ENCODE assay signal across 8 mouse cellular contexts in genomic region chr17:33928251-33928947, GRCm38 (mm10). TPM values are rescaled to one million over a fixed set of nuclear protein-coding genes. Genes with fewer than 3 reads are reported as not detected.
DNase-seq lines count a peak whose midpoint lies in the region; ATAC-seq and TF ChIP-seq lines count a peak whose summit lies in the region.

No protein-coding gene starts in this region.

- H3K79me2 ChIP-seq in macrophage (ENCODE audit: inconsistent target): peaks cover 86% of the 10 kb centered on the region

- WGBS in heart, embryonic 12.5 days: 56% methylated on average over 21 of the region's 21 CpGs
- 58% methylated on average over 21 of the region's 21 CpGs for WGBS in heart, postnatal 0 days
- 87% methylated on average over 19 of the region's 21 CpGs for WGBS in macrophage (ENCODE audit: missing documents)

- H3K27ac ChIP-seq in heart, embryonic 12.5 days (ENCODE audit: poor library complexity, severe bottlenecking): no peak overlapping the region
- H3K27ac ChIP-seq in heart, postnatal 0 days (ENCODE audit: low read depth): no peak overlapping the region
- no peak overlapping the region for H3K27ac ChIP-seq in macrophage

- no peak for TF ChIP-seq CTCF in G1E (IDR thresholded peaks at IDR 0.05; ENCODE audit: low read depth, low read length)
- no peak for TF ChIP-seq CTCF in heart, postnatal 0 days (IDR thresholded peaks at IDR 0.05; ENCODE audit: low read depth)

- H3K9ac ChIP-seq in heart, embryonic 12.5 days: peak overlapping the region; percentile 95
- peak overlapping the region; percentile 91 for H3K9ac ChIP-seq in heart, postnatal 0 days (replicated peaks; ENCODE audit: low read depth, low read length)

- no peaks in the 10 kb centered on the region for H3K27me3 ChIP-seq in heart, embryonic 12.5 days (replicated peaks)
- no peaks in the 10 kb centered on the region for H3K27me3 ChIP-seq in G1E (ENCODE audit: insufficient read depth, low read length)
- H3K27me3 ChIP-seq in heart, postnatal 0 days (ENCODE audit: control insufficient read depth, insufficient read depth, low read length): no peaks in the 10 kb centered on the region

- H3K36me3 ChIP-seq in heart, embryonic 12.5 days: peaks cover 38% of the 10 kb centered on the region
- H3K36me3 ChIP-seq in G1E (replicated peaks) (peaks cover 69% of the 10 kb centered on the region), macrophage (ENCODE audit: inconsistent target) (peaks cover 59% of the 10 kb centered on the region)
- peaks cover 28% of the 10 kb centered on the region for H3K36me3 ChIP-seq in heart, postnatal 0 days (replicated peaks; ENCODE audit: control insufficient read depth, insufficient read depth, low read length)

- no peak for TF ChIP-seq EP300 in heart, postnatal 0 days (IDR thresholded peaks at IDR 0.05; ENCODE audit: low read depth)

- intact Hi-C loops in heart, postnatal 36 days (cut with DNase I): loop anchor here (5.0 kb wide), 1 partner anchor 36 kb away; the partner anchor contains the start of gene Kifc1

- peak overlapping the region; percentile 95 for H3K4me2 ChIP-seq in heart, embryonic 12.5 days
- H3K4me2 ChIP-seq in heart, postnatal 0 days (ENCODE audit: low read depth, low read length): peak overlapping the region; percentile 98

- peaks cover 21% of the 10 kb centered on the region for H3K4me1 ChIP-seq in heart, embryonic 12.5 days (replicated peaks)
- H3K4me1 ChIP-seq in G1E (ENCODE audit: insufficient read depth, low read depth, low read length): peaks cover 72% of the 10 kb centered on the region
- peaks cover 6% of the 10 kb centered on the region; the same call in 1 of the 2 replicates for H3K4me1 ChIP-seq in heart, postnatal 0 days (ENCODE audit: control insufficient read depth, insufficient read depth)

- peak overlapping the region; percentile 77 for H3K4me3 ChIP-seq in heart, embryonic 12.5 days
- peak overlapping the region; percentile 91 for H3K4me3 ChIP-seq in G1E (ENCODE audit: low read depth, low read length)
- H3K4me3 ChIP-seq in heart, postnatal 0 days (ENCODE audit: low read depth, low read length): peak overlapping the region; percentile 91
- peak overlapping the region; percentile 83 for H3K4me3 ChIP-seq in macrophage (ENCODE audit: inconsistent target)

- no peak for ATAC-seq in heart, embryonic 12.5 days (ENCODE audit: insufficient number of reproducible peaks, low FRiP score)
- ATAC-seq in G1E (ENCODE audit: extremely low read depth, insufficient number of reproducible peaks, low FRiP score, poor library complexity, severe bottlenecking): no peak
- ATAC-seq in heart, postnatal 0 days (ENCODE audit: insufficient read depth, low read depth): no peak

- H3K9me3 ChIP-seq in heart, embryonic 12.5 days (replicated peaks): no peaks in the 10 kb centered on the region
- H3K9me3 ChIP-seq in G1E (replicated peaks): no peaks in the 10 kb centered on the region
- no peaks in the 10 kb centered on the region for H3K9me3 ChIP-seq in heart, postnatal 0 days (replicated peaks; ENCODE audit: control insufficient read depth, low read length)

- DNase-seq in heart, postnatal 36 days: no peak
- no peak for DNase-seq in G1E (ENCODE audit: low spot score)
- no peak for DNase-seq in heart, postnatal 0 days (ENCODE audit: low spot score)
- no peak for DNase-seq in layer of hippocampus, adult 11-12 months (ENCODE audit: low spot score)
- DNase-seq in ovary, adult 18-20 months (ENCODE audit: low spot score): no peak
- DNase-seq in layer of hippocampus, adult 8-10 months (ENCODE audit: low spot score in 2 of 2): no peak

RNA-seq across cellular contexts. Expression of gene Rgl2, which starts 0.9 kb away (rescaled TPM):
- 46.3 and 48.4 TPM in 2 replicates for polyA plus RNA-seq in heart, embryonic 12.5 days (2016; fragmentation: Nextera tagmentation; extraction: Ambion mirVana)
- total RNA-seq in heart, postnatal 36 days (2021): 10 to 100 TPM; 38.7 TPM
- total RNA-seq in G1E (2014; fragmentation: Nextera tagmentation) (27.0 and 32.9 TPM in 2 replicates), G1E (2017) (35.5 and 38.9 TPM in 2 replicates)
- polyA plus RNA-seq in G1E (2012) (145 and 166 TPM in 2 replicates), macrophage (2018) (36.9 to 101 TPM (median 53.4 TPM) in 3 replicates)
- total RNA-seq in heart, postnatal 0 days (2014; rRNA removed; ENCODE audit: low replicate concordance): 63.1 and 144 TPM in 2 replicates
- polyA plus RNA-seq in heart, postnatal 0 days (2015; fragmentation: Nextera tagmentation; extraction: Ambion mirVana): 21.1 and 21.9 TPM in 2 replicates
- 1,000 to 10,000 TPM in 5 of 26 experiments, 100 to 1,000 TPM in 21; 361 to 1,491 (median 730) TPM for total RNA-seq in macrophage (2018; cell fraction: chromatin; rRNA removed)
- 10 to 100 TPM; 16.2 to 93.6 (median 48.0) TPM for total RNA-seq in macrophage (2018; cell fraction: cytosol; rRNA removed)
- 100 to 1,000 TPM; 102 to 712 (median 325) TPM for total RNA-seq in macrophage (2018; cell fraction: nucleus; rRNA removed)
- 10 to 100 TPM; 64.3 to 90.9 (median 81.8) TPM for total RNA-seq in layer of hippocampus, adult 8-10 months (2022)

RNA-seq across cellular contexts. Expression of gene Pfdn6, which starts 11.7 kb away (rescaled TPM):
- 127 and 129 TPM in 2 replicates for polyA plus RNA-seq in heart, embryonic 12.5 days (2016; fragmentation: Nextera tagmentation; extraction: Ambion mirVana)
- total RNA-seq in heart, postnatal 36 days (2021): 10 to 100 TPM; 77.0 to 84.7 TPM
- total RNA-seq in G1E (2014; fragmentation: Nextera tagmentation) (63.5 and 75.3 TPM in 2 replicates), G1E (2017) (133 and 141 TPM in 2 replicates)
- polyA plus RNA-seq in G1E (2012) (347 and 373 TPM in 2 replicates), macrophage (2018) (39.8 to 92.0 TPM (median 50.8 TPM) in 3 replicates)
- total RNA-seq in heart, postnatal 0 days (2014; rRNA removed; ENCODE audit: low replicate concordance): 28.6 and 77.4 TPM in 2 replicates
- polyA plus RNA-seq in heart, postnatal 0 days (2015; fragmentation: Nextera tagmentation; extraction: Ambion mirVana): 123 and 128 TPM in 2 replicates
- 10 to 100 TPM in 11 of 26 experiments, 1 to 10 TPM in 13, not detected in 2; 1.5 to 26.8 (median 8.4) TPM for total RNA-seq in macrophage (2018; cell fraction: chromatin; rRNA removed)
- total RNA-seq in macrophage (2018; cell fraction: cytosol; rRNA removed): 10 to 100 TPM; 46.7 to 86.0 (median 67.1) TPM
- total RNA-seq in macrophage (2018; cell fraction: nucleus; rRNA removed): 10 to 100 TPM in 21 of 26 experiments, 1 to 10 TPM in 5; 4.4 to 34.3 (median 16.2) TPM
- 10 to 100 TPM; 68.7 to 93.1 (median 76.1) TPM for total RNA-seq in layer of hippocampus, adult 8-10 months (2022)

RNA-seq across cellular contexts. Expression of gene Wdr46, which starts 12.1 kb away (rescaled TPM):
- polyA plus RNA-seq in heart, embryonic 12.5 days (2016; fragmentation: Nextera tagmentation; extraction: Ambion mirVana): 25.3 and 26.5 TPM in 2 replicates
- total RNA-seq in heart, postnatal 36 days (2021): 10 to 100 TPM; 10.1 to 11.5 TPM
- 29.6 and 34.2 TPM in 2 replicates for total RNA-seq in G1E (2014; fragmentation: Nextera tagmentation)
- 30.7 and 31.1 TPM in 2 replicates for total RNA-seq in G1E (2017)
- 72.2 and 83.2 TPM in 2 replicates for polyA plus RNA-seq in G1E (2012)
- total RNA-seq in heart, postnatal 0 days (2014; rRNA removed; ENCODE audit: low replicate concordance): 6.7 and 10.9 TPM in 2 replicates
- 8.9 and 11.1 TPM in 2 replicates for polyA plus RNA-seq in heart, postnatal 0 days (2015; fragmentation: Nextera tagmentation; extraction: Ambion mirVana)
- total RNA-seq in macrophage (2018; cell fraction: chromatin; rRNA removed): 10 to 100 TPM in 15 of 26 experiments, 1 to 10 TPM in 11; 2.7 to 39.0 (median 15.4) TPM
- total RNA-seq in macrophage (2018; cell fraction: cytosol; rRNA removed): 10 to 100 TPM in 21 of 26 experiments, 1 to 10 TPM in 5; 7.8 to 14.9 (median 12.4) TPM
- total RNA-seq in macrophage (2018; cell fraction: nucleus; rRNA removed): 10 to 100 TPM in 12 of 26 experiments, 1 to 10 TPM in 14; 4.6 to 28.7 (median 9.5) TPM
- 10.9 to 27.3 TPM (median 11.8 TPM) in 3 replicates for polyA plus RNA-seq in macrophage (2018)
- 10 to 100 TPM; 13.2 to 17.4 (median 14.9) TPM for total RNA-seq in layer of hippocampus, adult 8-10 months (2022)

RNA-seq across cellular contexts. Expression of gene Zbtb22, which starts 12.7 kb away (rescaled TPM):
- polyA plus RNA-seq in heart, embryonic 12.5 days (2016; fragmentation: Nextera tagmentation; extraction: Ambion mirVana): 17.0 and 17.7 TPM in 2 replicates
- total RNA-seq in heart, postnatal 36 days (2021): 10 to 100 TPM; 20.1 to 20.6 TPM
- total RNA-seq in G1E (2014; fragmentation: Nextera tagmentation) (9.5 and 15.8 TPM in 2 replicates), G1E (2017) (19.7 and 22.2 TPM in 2 replicates)
- polyA plus RNA-seq in G1E (2012) (41.9 and 42.1 TPM in 2 replicates), macrophage (2018) (18.2 to 24.0 TPM (median 21.3 TPM) in 3 replicates)
- total RNA-seq in heart, postnatal 0 days (2014; rRNA removed; ENCODE audit: low replicate concordance): 29.1 and 42.9 TPM in 2 replicates
- polyA plus RNA-seq in heart, postnatal 0 days (2015; fragmentation: Nextera tagmentation; extraction: Ambion mirVana): 10.1 and 12.0 TPM in 2 replicates
- 10 to 100 TPM; 19.6 to 48.0 (median 32.3) TPM for total RNA-seq in macrophage (2018; cell fraction: chromatin; rRNA removed)
- total RNA-seq in macrophage (2018; cell fraction: cytosol; rRNA removed): 10 to 100 TPM; 20.3 to 33.9 (median 27.8) TPM
- 10 to 100 TPM; 23.9 to 53.5 (median 40.4) TPM for total RNA-seq in macrophage (2018; cell fraction: nucleus; rRNA removed)
- total RNA-seq in layer of hippocampus, adult 8-10 months (2022): 10 to 100 TPM; 28.8 to 36.0 (median 32.5) TPM

RNA-seq across cellular contexts. Expression of gene Tapbp, which starts 12.7 kb away (rescaled TPM):
- 29.4 and 32.5 TPM in 2 replicates for polyA plus RNA-seq in heart, embryonic 12.5 days (2016; fragmentation: Nextera tagmentation; extraction: Ambion mirVana)
- total RNA-seq in heart, postnatal 36 days (2021): 100 to 1,000 TPM; 103 to 112 TPM
- total RNA-seq in G1E (2014; fragmentation: Nextera tagmentation): 34.0 and 43.0 TPM in 2 replicates
- 17.0 and 18.5 TPM in 2 replicates for total RNA-seq in G1E (2017)
- 142 and 157 TPM in 2 replicates for polyA plus RNA-seq in G1E (2012)
- 50.9 and 84.1 TPM in 2 replicates for total RNA-seq in heart, postnatal 0 days (2014; rRNA removed; ENCODE audit: low replicate concordance)
- 47.6 and 51.3 TPM in 2 replicates for polyA plus RNA-seq in heart, postnatal 0 days (2015; fragmentation: Nextera tagmentation; extraction: Ambion mirVana)
- total RNA-seq in macrophage (2018; cell fraction: chromatin; rRNA removed): 1,000 to 10,000 TPM in 1 of 26 experiments, 100 to 1,000 TPM in 25; 113 to 1,389 (median 406) TPM
- 1,000 to 10,000 TPM in 11 of 26 experiments, 100 to 1,000 TPM in 15; 321 to 1,516 (median 723) TPM for total RNA-seq in macrophage (2018; cell fraction: cytosol; rRNA removed)
- 1,000 to 10,000 TPM in 17 of 26 experiments, 100 to 1,000 TPM in 9; 461 to 2,733 (median 1,524) TPM for total RNA-seq in macrophage (2018; cell fraction: nucleus; rRNA removed)
- polyA plus RNA-seq in macrophage (2018): 235 to 575 TPM (median 237 TPM) in 3 replicates
- total RNA-seq in layer of hippocampus, adult 8-10 months (2022): 10 to 100 TPM; 39.9 to 87.4 (median 58.2) TPM
